Mouse (Mus musculus): ENCODE results near the gene Atp8b2. TPM values are rescaled to one million over a fixed set of nuclear protein-coding genes. Genes with fewer than 3 reads are reported as not detected.

The Atp8b2 gene
- polyA plus RNA-seq, 1 experiment from 2014 or later, result 11.7 TPM

DNA sequence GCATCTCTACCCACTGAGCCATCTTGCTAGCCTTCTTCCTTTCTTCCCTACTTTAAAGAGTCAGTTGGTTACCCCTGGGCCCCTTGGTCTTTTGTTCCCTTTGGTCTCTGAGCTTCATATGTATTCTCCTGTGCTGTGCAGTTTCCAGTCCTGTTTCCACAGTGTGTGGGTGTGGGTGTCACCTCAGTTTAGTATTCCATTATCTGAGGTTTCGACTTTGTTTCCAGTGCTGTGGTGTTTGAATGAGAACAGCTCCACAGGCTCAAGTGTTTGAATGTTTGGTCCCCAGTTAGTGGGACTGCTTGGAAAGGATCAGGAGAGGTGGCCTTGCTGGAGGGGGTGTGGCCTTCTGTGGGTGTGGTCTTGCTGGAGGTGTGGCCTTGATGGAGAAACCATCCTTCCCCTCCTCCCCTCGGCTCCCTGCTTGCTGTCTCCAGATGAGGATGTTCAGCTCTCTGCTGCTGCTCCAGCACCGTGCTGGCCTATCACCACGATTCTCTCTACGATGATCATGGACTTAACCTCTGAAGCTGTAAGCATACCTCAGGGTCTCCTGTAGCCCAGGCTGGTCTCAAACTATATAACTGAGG lies 70.7 kb downstream of the Atp8b2 start:
- 88% methylated on average over 5 of the region's 5 CpGs for WGBS
- no peak for ATAC-seq (ENCODE audit: low FRiP score, low TSS enrichment)
- Histone ChIP-seq H3K27me3 (ENCODE audit: insufficient read depth, low read length) (no peaks in the 10 kb centered on the region), H3K36me3 (ENCODE audit: insufficient read depth, low read length) (no peaks in the 10 kb centered on the region), H3K9ac (replicated peaks; ENCODE audit: low read length) (no peak overlapping the region), H3K4me2 (replicated peaks; ENCODE audit: low read depth, low read length) (no peak overlapping the region), H3K4me1 (ENCODE audit: insufficient read depth, low read length) (peaks cover 10% of the 10 kb centered on the region; the same call in 1 of the 2 replicates), H3K27ac (ENCODE audit: low read length) (no peak overlapping the region), H3K9me3 (ENCODE audit: low read length) (no peaks in the 10 kb centered on the region), H3K4me3 (ENCODE audit: low read length) (no peak overlapping the region)

DNA sequence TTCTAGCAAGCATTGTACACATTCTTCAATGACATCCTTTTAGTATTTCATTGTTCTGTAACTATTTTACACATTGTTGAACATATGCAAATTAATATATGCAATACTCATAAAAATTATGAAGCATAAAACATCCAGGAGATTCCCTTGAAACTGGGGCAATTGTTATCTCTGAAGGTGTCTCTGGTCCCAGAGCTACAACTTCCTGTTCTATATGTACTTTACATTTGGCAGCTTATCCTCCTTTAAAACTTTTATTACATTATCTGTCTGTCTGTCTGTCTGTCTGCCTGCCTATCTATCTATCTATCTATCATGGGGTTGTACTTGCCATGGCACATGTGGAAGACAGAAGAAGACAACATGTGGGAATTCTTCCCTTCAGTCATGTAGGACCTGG lies 71.6 kb downstream of the Atp8b2 start:
- no peak overlapping the region for H3K27ac ChIP-seq (ENCODE audit: low read length)
- no peak overlapping the region for H3K9ac ChIP-seq (replicated peaks; ENCODE audit: low read length)
- H3K9me3 ChIP-seq (ENCODE audit: low read length), result no peaks in the 10 kb centered on the region
- H3K4me1 ChIP-seq (ENCODE audit: insufficient read depth, low read length), result peaks cover 9% of the 10 kb centered on the region; the same call in 1 of the 2 replicates
- H3K27me3 ChIP-seq (ENCODE audit: insufficient read depth, low read length), result no peaks in the 10 kb centered on the region
- no peak overlapping the region for H3K4me2 ChIP-seq (replicated peaks; ENCODE audit: low read depth, low read length)
- ATAC-seq (ENCODE audit: low FRiP score, low TSS enrichment), result no peak
- H3K4me3 ChIP-seq (ENCODE audit: low read length), result no peak overlapping the region
- H3K36me3 ChIP-seq (ENCODE audit: insufficient read depth, low read length), result no peaks in the 10 kb centered on the region

DNA sequence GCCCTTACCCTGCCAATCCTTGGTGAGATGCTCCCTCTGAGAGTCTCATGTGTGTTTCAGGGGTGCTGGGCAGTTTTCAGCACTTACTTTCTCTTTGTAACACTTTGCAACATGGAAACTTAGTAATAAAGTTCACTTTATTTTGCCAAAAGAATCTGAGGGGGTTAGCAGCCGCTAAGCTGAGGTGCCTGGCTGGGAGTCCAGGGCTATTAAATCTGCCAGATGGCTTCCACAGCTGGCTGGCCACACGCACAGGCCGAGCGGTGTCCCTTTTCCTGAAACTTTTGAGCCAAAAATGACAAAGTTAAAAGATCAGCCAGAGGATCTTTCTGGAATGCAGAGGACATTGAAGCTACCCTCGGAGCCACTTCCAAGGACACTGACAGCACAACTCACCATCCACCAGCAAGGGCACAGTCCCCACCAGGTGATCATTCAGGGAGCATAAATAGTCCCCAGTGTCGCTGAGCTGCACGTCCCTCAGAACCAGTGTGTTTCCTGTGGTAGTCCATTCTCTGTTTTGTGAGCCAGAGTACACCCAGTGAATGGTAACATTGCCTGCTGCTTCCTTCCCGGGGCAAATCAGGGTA lies 73.4 kb downstream of the Atp8b2 start:
- Histone ChIP-seq H3K9me3 (ENCODE audit: low read length) (no peaks in the 10 kb centered on the region), H3K4me3 (ENCODE audit: low read length) (no peak overlapping the region), H3K4me2 (replicated peaks; ENCODE audit: low read depth, low read length) (no peak overlapping the region), H3K4me1 (ENCODE audit: insufficient read depth, low read length) (peaks cover 4% of the 10 kb centered on the region; the same call in 1 of the 2 replicates), H3K36me3 (ENCODE audit: insufficient read depth, low read length) (no peaks in the 10 kb centered on the region), H3K27me3 (ENCODE audit: insufficient read depth, low read length) (no peaks in the 10 kb centered on the region), H3K9ac (replicated peaks; ENCODE audit: low read length) (no peak overlapping the region), H3K27ac (ENCODE audit: low read length) (no peak overlapping the region)
- ATAC-seq (ENCODE audit: low FRiP score, low TSS enrichment), result no peak
- WGBS, result 24% methylated on average over 8 of the region's 8 CpGs

Small RNA genes within 50 kb of the gene (microRNA-seq; reads per million reads assigned to microRNA genes)
- 0.95 reads per million for gene Mir7669

Other genes starting within 250 kb of the Atp8b2 start
- gene Adar, start 248.5 kb downstream of the Atp8b2 start, polyA plus RNA-seq (2015; fragmentation: Nextera tagmentation; extraction: Ambion mirVana), result 12.3 and 12.4 TPM in 2 replicates
- gene Chrnb2, start 198.9 kb downstream of the Atp8b2 start, polyA plus RNA-seq (2015; fragmentation: Nextera tagmentation; extraction: Ambion mirVana), result 0.40 and 0.86 TPM in 2 replicates
- gene Ube2q1, start 189.9 kb downstream of the Atp8b2 start, polyA plus RNA-seq (2015; fragmentation: Nextera tagmentation; extraction: Ambion mirVana), result 9.8 and 11.5 TPM in 2 replicates
- gene She, start 132.1 kb downstream of the Atp8b2 start, polyA plus RNA-seq (2015; fragmentation: Nextera tagmentation; extraction: Ambion mirVana), result 6.7 and 7.8 TPM in 2 replicates
- gene Il6ra, start 50.3 kb downstream of the Atp8b2 start, polyA plus RNA-seq (2015; fragmentation: Nextera tagmentation; extraction: Ambion mirVana), result 0.84 and 0.91 TPM in 2 replicates
- 175 and 189 TPM in 2 replicates for gene Hax1, start 35.3 kb upstream of the Atp8b2 start, polyA plus RNA-seq (2015; fragmentation: Nextera tagmentation; extraction: Ambion mirVana)
- 184 and 187 TPM in 2 replicates for gene 4933434E20Rik, start 88.1 kb upstream of the Atp8b2 start, polyA plus RNA-seq (2015; fragmentation: Nextera tagmentation; extraction: Ambion mirVana)
- 152 and 198 TPM in 2 replicates for gene Ubap2l, start 89.1 kb upstream of the Atp8b2 start, polyA plus RNA-seq (2015; fragmentation: Nextera tagmentation; extraction: Ambion mirVana)
- gene Tpm3, start 109.1 kb upstream of the Atp8b2 start, polyA plus RNA-seq (2015; fragmentation: Nextera tagmentation; extraction: Ambion mirVana), result 543 and 583 TPM in 2 replicates
- gene Nup210l, start 140.6 kb upstream of the Atp8b2 start, polyA plus RNA-seq (2015; fragmentation: Nextera tagmentation; extraction: Ambion mirVana), result 0.36 and 0.60 TPM in 2 replicates